Mouse (Mus musculus) limb, embryonic 14.5 days (tissue): ENCODE measurements around the gene Snrnp200. TPM values are rescaled to one million over a fixed set of nuclear protein-coding genes. Genes with fewer than 3 reads are reported as not detected.

ENCODE experiments used
- ATAC-seq: fragments of 200-750 bp; cut with Nextera tagmentation; 2 replicates; pipeline ENCODE4 v1.8.0; 2017; ENCODE audit warnings: low read depth, moderate number of reproducible peaks, moderate TSS enrichment; ENCODE audit not compliant: low FRiP score
- DNase-seq: peaks from one replicate; pipeline ENCODE4 v3.0.0-alpha.2; 2015; ENCODE audit warnings: low spot score
- H3K27ac ChIP-seq: fragments of 300-500 bp; sonication (generic); replicated peaks from 2 replicates; pipeline ENCODE4 v1.5.1; 2014; ENCODE audit warnings: low read depth, mild to moderate bottlenecking, low read length, moderate library complexity, mixed read lengths
- H3K27me3 ChIP-seq: fragments of 300-500 bp; sonication (generic); 2 replicates; pipeline ENCODE4 v1.6.1; 2014; ENCODE audit warnings: low read length, mixed read lengths; ENCODE audit not compliant: control insufficient read depth, insufficient read depth
- H3K36me3 ChIP-seq: fragments of 300-500 bp; sonication (generic); 2 replicates; pipeline ENCODE4 v1.6.1; 2014; ENCODE audit warnings: mild to moderate bottlenecking, low read length, moderate library complexity, mixed read lengths; ENCODE audit not compliant: control insufficient read depth, insufficient read depth
- H3K4me1 ChIP-seq: fragments of 300-500 bp; sonication (generic); 2 replicates; pipeline ENCODE4 v1.6.1; 2014; ENCODE audit warnings: antibody characterized with exemption, low read length, mixed read lengths; ENCODE audit not compliant: control insufficient read depth, insufficient read depth
- H3K4me2 ChIP-seq: fragments of 300-500 bp; sonication (generic); replicated peaks from 2 replicates; pipeline ENCODE4 v1.6.1; 2014; ENCODE audit warnings: low read depth, mild to moderate bottlenecking, low read length, moderate library complexity; ENCODE audit not compliant: severe bottlenecking
- H3K4me3 ChIP-seq: fragments of 300-500 bp; sonication (generic); replicated peaks from 2 replicates; pipeline ENCODE4 v1.5.1; 2014; ENCODE audit warnings: low read length
- H3K9ac ChIP-seq: fragments of 300-500 bp; sonication (generic); 2 replicates; pipeline ENCODE4 v1.6.1; 2014; ENCODE audit warnings: mild to moderate bottlenecking, low read depth, low read length, moderate library complexity; ENCODE audit not compliant: severe bottlenecking
- H3K9me3 ChIP-seq: fragments of 300-500 bp; sonication (generic); 2 replicates; pipeline ENCODE4 v1.6.1; 2016; ENCODE audit warnings: low read length; ENCODE audit not compliant: control insufficient read depth
- POLR2A ChIP-seq: fragments of 200-500 bp; IDR thresholded peaks from 2 replicates; pipeline ENCODE4 v1.8.0; 2012; ENCODE audit warnings: inconsistent platforms, mild to moderate bottlenecking, moderate library complexity, borderline replicate concordance; ENCODE audit not compliant: insufficient read depth, insufficient read length; ENCODE audit errors: extremely low read depth
- WGBS: fragments of 180-500 bp; shearing (Covaris S2); extraction: QIAGEN DNeasy Blood & Tissue Kit; methylation state at CpG from one replicate; pipeline ENCODE4 v1.1.7; 2014; 5-methylcytosine and 5-hydroxymethylcytosine counted together
- polyA plus RNA-seq, 2 experiments: library from polyadenylated mRNA; depleted of rRNA in 1 of 2; stranded (reverse) in 1 of 2; unstranded in 1 of 2; fragments of >200 nt; fragmentation: Nextera tagmentation in 1 of 2; extraction: Ambion mirVana in 1 of 2; gene quantifications; 2 replicates each; pipeline versions ENCODE4 v1.2.1 to v1.2.3; 2012 to 2014

The Snrnp200 gene
- polyA plus RNA-seq, 2 experiments: 69.4 to 75.7 TPM

GRCm38 (mm10) chr2:127255294-127255693 lies 47.1 kb downstream of the Snrnp200 start:
- ATAC-seq (no peak), DNase-seq (no peak)
- Histone ChIP-seq H3K27me3 (no peaks in the 10 kb centered on the region), H3K4me2 (no peak overlapping the region), H3K4me1 (no peaks in the 10 kb centered on the region), H3K4me3 (no peak overlapping the region), H3K27ac (no peak overlapping the region), H3K36me3 (peaks cover 51% of the 10 kb centered on the region), H3K9ac (no peak overlapping the region), H3K9me3 (no peaks in the 10 kb centered on the region)
- WGBS: 84% methylated on average over 6 of the region's 6 CpGs
- no peak for TF ChIP-seq POLR2A

- WGBS: 93% methylated on average over 5 of the region's 5 CpGs
- no peak for TF ChIP-seq POLR2A
- no peaks in the 10 kb centered on the region for H3K9me3 ChIP-seq
Observed at GRCm38 (mm10) chr2:127259340-127259739, 51.2 kb downstream of the Snrnp200 start.

GRCm38 (mm10) chr2:127262480-127262879 lies 54.3 kb downstream of the Snrnp200 start:
- no peak for ATAC-seq
- H3K4me3 ChIP-seq: no peak overlapping the region
- no peak for DNase-seq
- H3K27me3 ChIP-seq: no peaks in the 10 kb centered on the region
- peaks cover 20% of the 10 kb centered on the region for H3K36me3 ChIP-seq
- no peak for TF ChIP-seq POLR2A
- no peaks in the 10 kb centered on the region for H3K9me3 ChIP-seq
- H3K27ac ChIP-seq: no peak overlapping the region
- H3K4me2 ChIP-seq: no peak overlapping the region
- H3K4me1 ChIP-seq: no peaks in the 10 kb centered on the region
- H3K9ac ChIP-seq: no peak overlapping the region

More at GRCm38 (mm10) chr2:127259340-127259739, 51.2 kb downstream of the Snrnp200 start:
- Histone ChIP-seq H3K9ac (no peak overlapping the region), H3K4me2 (no peak overlapping the region), H3K27ac (no peak overlapping the region), H3K4me1 (no peaks in the 10 kb centered on the region), H3K27me3 (no peaks in the 10 kb centered on the region), H3K4me3 (no peak overlapping the region), H3K36me3 (peaks cover 42% of the 10 kb centered on the region)
- ATAC-seq (no peak), DNase-seq (no peak)

- H3K27me3 ChIP-seq: no peaks in the 10 kb centered on the region
- no peak overlapping the region for H3K27ac ChIP-seq
- no peak for TF ChIP-seq POLR2A
- no peak overlapping the region for H3K4me3 ChIP-seq
- no peaks in the 10 kb centered on the region for H3K36me3 ChIP-seq
- H3K9ac ChIP-seq: no peak overlapping the region
- H3K9me3 ChIP-seq: no peaks in the 10 kb centered on the region
- DNase-seq (no peak), ATAC-seq (no peak)
- peaks cover 4% of the 10 kb centered on the region; the same call in 1 of the 2 replicates for H3K4me1 ChIP-seq
- 47% methylated on average over 4 of the region's 4 CpGs for WGBS
- no peak overlapping the region for H3K4me2 ChIP-seq
Observed at GRCm38 (mm10) chr2:127267854-127268253, 59.7 kb downstream of the Snrnp200 start.

GRCm38 (mm10) chr2:127269491-127270299 lies 61.5 kb downstream of the Snrnp200 start, which contains the start of gene Stard7:
TSS of gene Stard7 (plus strand) at chr2:127270218.
- Histone ChIP-seq H3K4me1 (peaks cover 4% of the 10 kb centered on the region; the same call in 1 of the 2 replicates), H3K36me3 (no peaks in the 10 kb centered on the region; the same call in 1 of the 2 replicates), H3K27ac (peak within 1 kb of the TSS; percentile 91), H3K4me2 (peak within 1 kb of the TSS; percentile 72), H3K4me3 (peak within 1 kb of the TSS; percentile 99), H3K9me3 (no peaks in the 10 kb centered on the region), H3K9ac (peak within 1 kb of the TSS; percentile 84), H3K27me3 (no peaks in the 10 kb centered on the region)
- under 1% methylated on average over 41 of the region's 49 CpGs for WGBS
- peak; percentile 78; the same call in 1 of the 2 replicates for TF ChIP-seq POLR2A
- peak; percentile 99 for ATAC-seq
- DNase-seq: peak; percentile 97
